Mouse (Mus musculus) frontal cortex, postnatal 14 days (tissue): ENCODE measurements around the gene Errfi1.
A peak's percentile ranks its signal among the peaks of the same experiment; 100 is the strongest.
"Not testable (repeated sequence)": the region's sequence is repeated elsewhere in the genome, so short reads cannot be mapped to it uniquely, and the experiment has no call there.

Experiments used
- DNase-seq, 2 experiments: peaks; one replicate each; pipeline ENCODE4 v3.0.0; 2022; ENCODE audit warnings: low spot score in 2 of 2

The Errfi1 gene

GRCm38 (mm10) chr4:150846316-150846715 is 7.4 kb upstream of the Errfi1 start:
- DNase-seq = no peak

- DNase-seq = no peak
Measured at GRCm38 (mm10) chr4:150849964-150850363, 3.8 kb upstream of the Errfi1 start.

GRCm38 (mm10) chr4:150850893-150851292 is 2.8 kb upstream of the Errfi1 start:
- no peak for DNase-seq

- DNase-seq = no peak
Measured at GRCm38 (mm10) chr4:150852045-150852444, 1.7 kb upstream of the Errfi1 start.

GRCm38 (mm10) chr4:150852479-150852878 is 1.2 kb upstream of the Errfi1 start:
- DNase-seq = no peak

- DNase-seq = peak; percentile 91 to 95
Measured at GRCm38 (mm10) chr4:150854839-150855246, 1.1 kb downstream of the Errfi1 start.

- DNase-seq = no peak
Measured at GRCm38 (mm10) chr4:150855346-150855745, 1.6 kb downstream of the Errfi1 start.

GRCm38 (mm10) chr4:150860526-150860925 is 6.8 kb downstream of the Errfi1 start:
- no peak for DNase-seq

- no peak for DNase-seq
Measured at GRCm38 (mm10) chr4:150861161-150861560, 7.4 kb downstream of the Errfi1 start.

GRCm38 (mm10) chr4:150862626-150863375 is 9.1 kb downstream of the Errfi1 start:
- DNase-seq = no peak

- no peak for DNase-seq
Measured at GRCm38 (mm10) chr4:150865371-150865770, 11.7 kb downstream of the Errfi1 start.

- no peak for DNase-seq
Measured at GRCm38 (mm10) chr4:150866069-150866468, 12.3 kb downstream of the Errfi1 start.

GRCm38 (mm10) chr4:150866494-150866893 is 12.8 kb downstream of the Errfi1 start:
- DNase-seq = no peak

GRCm38 (mm10) chr4:150868161-150868560 is 14.4 kb downstream of the Errfi1 start:
- DNase-seq = no peak

GRCm38 (mm10) chr4:150868859-150869258 is 15.1 kb downstream of the Errfi1 start:
- no peak for DNase-seq

GRCm38 (mm10) chr4:150869276-150870197 is 15.8 kb downstream of the Errfi1 start:
- no peak for DNase-seq

- no peak for DNase-seq
Measured at GRCm38 (mm10) chr4:150870963-150871391, 17.3 kb downstream of the Errfi1 start.

- DNase-seq = no peak
Measured at GRCm38 (mm10) chr4:150871392-150872138, 17.8 kb downstream of the Errfi1 start.

- DNase-seq = peak in 1 of 2 experiments; percentile 36
Measured at GRCm38 (mm10) chr4:150872139-150872651, 18.5 kb downstream of the Errfi1 start.

- no peak for DNase-seq
Measured at GRCm38 (mm10) chr4:150872681-150873080, 19.0 kb downstream of the Errfi1 start.

GRCm38 (mm10) chr4:150874416-150874815 is 20.7 kb downstream of the Errfi1 start:
- DNase-seq = not testable (repeated sequence)

- no peak for DNase-seq
Measured at GRCm38 (mm10) chr4:150875393-150875792, 21.7 kb downstream of the Errfi1 start.
